Mouse (Mus musculus): ENCODE data around the gene Wfdc13.
A peak's percentile ranks its signal among the peaks of the same experiment; 100 is the strongest.
"Not testable (repeated sequence)": the region's sequence is repeated elsewhere in the genome, so short reads cannot be mapped to it uniquely, and the experiment has no call there.

The Wfdc13 gene

DNA sequence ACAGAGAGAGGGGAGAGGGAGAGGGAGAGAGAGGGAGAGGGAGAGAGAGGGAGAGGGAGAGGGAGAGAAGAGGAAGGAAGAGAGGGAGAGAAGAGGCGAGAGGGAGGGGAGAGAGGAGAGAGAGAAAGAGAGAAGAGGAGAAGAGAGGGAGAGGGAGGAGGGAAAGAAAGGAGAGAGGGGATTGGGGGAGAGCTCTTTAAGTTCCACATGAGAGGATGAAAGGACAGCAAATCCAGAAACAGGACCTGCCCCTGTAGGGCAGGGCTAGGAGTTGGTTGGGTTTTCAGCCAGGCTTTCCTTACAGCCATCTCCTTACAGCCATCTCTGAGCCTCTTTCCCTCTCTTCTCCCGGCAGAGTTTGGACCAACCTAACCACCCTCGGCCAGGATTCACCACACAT lies at the start of gene Wfdc13:
Gene Wfdc13 (plus strand): TSS at position 301 of the 400 bp plus-strand sequence.
- DNase-seq = no peak

DNA sequence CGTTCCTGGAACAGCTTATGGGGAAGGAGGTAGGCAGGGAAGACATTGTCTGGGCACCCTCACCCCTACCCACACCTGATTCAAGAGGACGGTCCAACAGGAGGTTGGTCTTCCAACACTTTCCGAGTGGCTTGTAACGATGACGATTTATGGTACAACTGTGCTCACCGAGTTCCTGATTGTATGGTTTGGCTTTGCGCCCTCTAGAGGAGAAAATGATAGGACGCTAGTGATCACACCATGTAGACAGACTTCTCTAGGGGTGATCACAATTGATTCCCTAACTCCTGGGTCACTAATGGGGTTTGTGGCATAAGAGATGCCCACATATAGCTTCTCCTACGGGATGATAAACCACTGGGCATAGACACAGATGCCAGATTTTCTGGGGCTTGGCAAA lies 49.6 kb upstream of the Wfdc13 start:
- DNase-seq = no peak

DNA sequence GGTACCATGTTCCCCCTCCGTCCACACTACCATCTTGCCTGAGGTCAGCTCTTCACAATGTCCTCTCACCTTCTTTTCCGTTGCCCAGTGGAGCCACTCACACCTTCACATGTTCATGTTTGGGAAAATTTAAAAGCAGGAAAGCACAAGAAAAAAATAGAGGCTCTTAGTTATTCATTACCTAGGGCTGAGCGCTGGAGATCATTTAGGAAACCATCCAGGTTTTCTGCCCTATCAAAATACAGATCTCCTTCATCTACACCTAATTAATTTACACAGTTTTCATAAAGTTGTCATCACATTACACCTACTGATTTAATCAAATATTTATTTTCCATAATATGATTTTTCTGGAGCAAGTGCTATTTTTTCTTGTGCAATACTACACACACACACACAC lies 46.2 kb upstream of the Wfdc13 start, which contains the start of gene Wfdc16:
Gene Wfdc16 (minus strand): TSS at position 101 of the 400 bp plus-strand sequence.
- DNase-seq = no peak

DNA sequence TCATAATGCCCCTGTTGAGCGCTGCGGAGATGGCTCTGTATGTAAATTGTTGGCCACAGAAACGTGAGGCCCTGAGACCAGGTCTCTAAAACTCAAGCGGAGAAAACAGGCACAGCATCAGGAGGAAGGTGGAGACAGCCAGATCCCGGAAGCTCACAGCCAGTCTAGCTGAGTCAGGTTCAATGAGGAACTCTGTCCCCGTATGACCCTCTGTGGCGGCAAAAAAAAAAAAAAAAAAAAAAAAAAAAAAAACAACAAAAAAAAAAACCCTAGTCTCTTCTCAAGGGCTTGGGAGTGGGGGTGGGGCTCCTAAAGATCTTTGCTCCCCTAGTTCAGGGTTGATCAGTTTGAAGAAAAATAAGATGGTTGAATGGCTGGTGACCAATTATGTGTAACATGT lies 43.8 kb upstream of the Wfdc13 start:
- DNase-seq = no peak

DNA sequence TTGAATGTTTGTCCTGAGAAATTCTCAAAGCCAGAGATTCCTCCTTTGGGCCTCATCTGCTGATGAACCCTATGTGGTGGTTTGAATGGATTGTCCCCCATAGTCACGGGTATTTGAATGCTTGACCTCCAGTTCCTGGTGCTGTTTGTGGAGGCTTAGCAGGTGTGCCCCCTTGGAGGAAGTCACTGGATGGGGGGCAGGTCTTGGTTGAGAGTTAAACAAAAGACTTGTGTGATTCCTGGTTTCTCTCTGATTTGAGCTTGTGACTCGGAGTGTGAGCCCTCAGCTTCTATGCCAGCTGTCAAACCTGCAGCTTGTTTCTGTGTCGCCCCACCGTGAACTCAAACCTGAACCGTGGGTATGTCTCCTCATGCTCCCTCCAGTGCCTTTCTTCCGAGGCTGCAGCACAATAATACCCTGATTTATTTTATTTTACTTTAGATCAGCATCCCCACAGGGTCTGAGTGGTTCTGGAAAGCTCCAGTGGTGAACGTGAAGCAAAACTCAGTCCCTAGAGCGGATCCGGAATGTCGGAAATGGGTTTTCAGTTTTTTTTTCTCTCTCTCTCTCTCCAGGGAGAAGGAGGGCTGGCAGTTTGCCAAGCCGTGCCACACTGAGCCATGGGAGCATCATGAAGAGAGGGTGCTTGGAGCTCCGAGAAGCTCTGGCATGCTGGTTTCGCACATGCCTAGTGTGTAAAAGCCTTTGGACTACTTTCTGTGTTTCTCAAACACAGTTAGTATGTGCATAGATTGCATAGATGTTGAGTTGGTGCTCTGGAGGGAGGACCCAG lies 42.8 kb upstream of the Wfdc13 start:
- DNase-seq = peak; percentile 55

DNA sequence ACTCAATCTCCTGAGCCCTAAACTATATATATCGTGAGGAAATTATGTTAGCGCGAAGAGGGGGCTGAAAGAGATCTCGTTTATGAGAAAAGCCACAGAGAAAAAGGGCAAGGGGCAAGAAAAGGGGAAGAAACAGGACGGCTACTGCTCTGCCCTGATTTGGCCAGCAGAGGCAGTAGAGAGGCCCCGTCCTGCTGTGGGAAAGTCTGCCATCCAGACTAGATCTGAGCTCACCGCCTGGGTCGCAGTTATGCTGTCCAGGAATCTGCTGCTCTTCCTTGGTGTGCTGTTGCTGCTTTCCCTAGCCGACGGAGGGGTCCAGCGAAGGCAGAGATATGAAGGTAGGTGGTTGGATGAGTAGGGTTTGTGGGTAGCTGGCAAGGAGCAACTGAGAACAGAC lies 29.0 kb upstream of the Wfdc13 start, which contains the start of gene Wfdc10:
Gene Wfdc10 (plus strand): TSS at position 189 of the 400 bp plus-strand sequence.
- DNase-seq = peak; percentile 51

DNA sequence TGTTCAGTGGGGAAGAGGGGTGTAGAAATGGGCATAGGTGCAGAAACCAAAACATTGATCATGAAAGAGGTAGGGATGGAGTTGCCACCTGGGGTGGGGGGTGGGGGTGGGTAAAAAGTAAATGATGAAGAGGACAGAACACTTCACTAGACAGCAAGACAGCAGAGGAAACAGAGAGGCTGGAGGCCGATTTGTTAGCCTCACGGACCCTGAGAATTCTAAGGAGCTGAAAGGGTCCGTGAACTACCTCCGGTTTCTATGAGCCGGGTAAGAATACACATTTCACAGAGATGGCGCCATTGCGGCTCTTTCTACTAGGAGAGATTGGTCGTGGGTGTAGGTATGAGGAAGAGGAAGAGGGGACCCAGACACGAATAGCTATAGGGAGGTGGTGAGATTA lies 28.4 kb upstream of the Wfdc13 start, which contains the start of gene Wfdc9:
Gene Wfdc9 (minus strand): TSS at position 101 of the 400 bp plus-strand sequence.
- no peak for DNase-seq

DNA sequence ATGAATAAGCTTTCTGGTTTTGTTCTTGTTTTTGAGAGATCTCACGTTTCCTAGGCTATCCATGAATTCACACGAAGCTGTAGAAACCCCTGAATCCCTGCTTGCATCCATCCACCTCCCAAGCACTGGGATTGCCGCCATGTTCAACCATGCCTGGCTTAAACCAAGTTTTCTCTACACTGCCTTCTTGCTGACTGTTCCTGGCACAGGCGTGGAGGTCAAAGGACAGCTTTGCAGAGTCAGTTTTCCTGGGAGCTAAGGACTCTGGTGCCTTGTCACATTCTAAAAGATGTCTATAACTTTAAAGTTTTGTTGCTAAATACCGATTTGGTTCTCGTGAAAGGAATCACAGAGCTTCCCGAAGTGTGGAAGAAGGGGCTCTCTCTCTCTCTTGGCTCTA lies 20.1 kb upstream of the Wfdc13 start:
- no peak for DNase-seq

DNA sequence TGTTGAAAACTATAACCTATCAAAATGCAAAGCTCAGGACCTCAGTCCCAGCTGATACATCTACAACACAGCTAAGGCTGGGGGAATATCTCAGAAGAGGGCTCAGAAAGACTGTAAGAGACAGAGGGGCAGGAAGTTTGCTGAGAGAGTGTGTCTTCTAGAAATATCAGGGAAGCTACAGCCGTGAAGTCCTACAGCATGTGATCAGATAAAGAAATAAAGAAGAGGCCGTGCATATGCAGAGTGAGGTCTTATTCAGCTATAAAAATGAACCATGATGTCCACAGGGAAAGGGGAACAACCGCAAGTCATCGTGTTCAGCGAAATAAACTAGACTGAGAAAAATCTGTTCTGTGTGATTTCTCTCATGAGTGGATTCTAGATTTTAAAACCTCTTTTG lies 14.6 kb upstream of the Wfdc13 start:
- DNase-seq = no peak

DNA sequence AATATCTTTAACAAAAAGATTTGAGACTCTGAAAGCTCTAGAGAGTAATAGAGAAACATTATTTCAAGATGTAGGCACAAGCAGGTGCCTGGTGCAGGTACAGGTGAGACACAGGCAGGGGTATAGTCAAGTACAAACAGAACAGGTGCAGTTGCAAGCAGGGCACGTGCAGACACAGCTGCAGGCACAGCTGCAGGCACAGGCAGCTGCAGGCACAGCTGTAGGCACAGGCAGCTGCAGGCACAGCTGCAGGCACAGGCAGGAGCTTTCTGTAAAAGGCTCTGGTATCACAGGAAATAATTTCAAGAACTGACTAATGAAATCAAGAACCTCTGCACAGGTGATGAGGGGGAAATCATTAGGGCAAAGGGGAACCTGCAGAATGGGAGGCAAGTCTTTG lies 14.0 kb upstream of the Wfdc13 start:
- DNase-seq = no peak

DNA sequence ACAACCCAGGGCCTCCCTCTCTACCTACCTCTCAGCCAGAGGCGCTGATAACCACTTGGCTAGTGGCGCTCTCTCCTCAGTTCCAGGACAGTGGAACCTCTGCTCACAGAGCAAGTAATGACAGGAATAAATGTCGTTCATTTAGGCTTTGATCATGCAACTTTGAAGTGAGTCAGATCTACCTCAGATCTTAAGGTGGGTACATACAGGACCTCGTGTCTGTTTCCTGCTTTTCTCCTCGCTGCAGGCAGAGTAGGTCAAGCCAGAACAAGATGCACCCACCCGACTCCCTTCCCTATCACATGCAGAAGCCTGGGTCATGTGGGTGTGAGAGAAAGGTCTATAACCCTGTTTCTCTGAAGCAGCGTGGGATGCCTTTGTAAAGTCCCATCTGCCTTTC lies 10.9 kb upstream of the Wfdc13 start, which contains the start of gene Wfdc11:
Gene Wfdc11 (minus strand): TSS at position 101 of the 400 bp plus-strand sequence.
- no peak for DNase-seq

DNA sequence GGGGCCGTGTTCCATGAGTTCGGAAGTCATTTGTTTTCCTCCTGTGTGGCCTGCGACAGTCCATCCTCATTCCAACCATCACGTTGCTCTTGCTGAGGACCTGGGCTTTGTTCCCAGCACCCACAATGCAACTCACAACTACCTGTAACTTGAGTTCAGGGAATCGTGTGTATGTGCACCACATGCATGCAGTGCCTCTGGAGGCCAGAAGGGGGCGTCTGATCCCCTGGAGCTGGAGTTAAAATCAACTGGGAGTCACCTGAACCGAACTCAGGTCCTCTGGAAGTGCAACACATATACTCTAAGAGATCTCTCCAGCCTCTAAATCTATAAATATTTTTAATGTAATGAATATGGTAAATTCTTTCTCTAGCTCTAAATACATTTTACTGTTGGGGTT lies 8.8 kb upstream of the Wfdc13 start:
- DNase-seq = no peak

DNA sequence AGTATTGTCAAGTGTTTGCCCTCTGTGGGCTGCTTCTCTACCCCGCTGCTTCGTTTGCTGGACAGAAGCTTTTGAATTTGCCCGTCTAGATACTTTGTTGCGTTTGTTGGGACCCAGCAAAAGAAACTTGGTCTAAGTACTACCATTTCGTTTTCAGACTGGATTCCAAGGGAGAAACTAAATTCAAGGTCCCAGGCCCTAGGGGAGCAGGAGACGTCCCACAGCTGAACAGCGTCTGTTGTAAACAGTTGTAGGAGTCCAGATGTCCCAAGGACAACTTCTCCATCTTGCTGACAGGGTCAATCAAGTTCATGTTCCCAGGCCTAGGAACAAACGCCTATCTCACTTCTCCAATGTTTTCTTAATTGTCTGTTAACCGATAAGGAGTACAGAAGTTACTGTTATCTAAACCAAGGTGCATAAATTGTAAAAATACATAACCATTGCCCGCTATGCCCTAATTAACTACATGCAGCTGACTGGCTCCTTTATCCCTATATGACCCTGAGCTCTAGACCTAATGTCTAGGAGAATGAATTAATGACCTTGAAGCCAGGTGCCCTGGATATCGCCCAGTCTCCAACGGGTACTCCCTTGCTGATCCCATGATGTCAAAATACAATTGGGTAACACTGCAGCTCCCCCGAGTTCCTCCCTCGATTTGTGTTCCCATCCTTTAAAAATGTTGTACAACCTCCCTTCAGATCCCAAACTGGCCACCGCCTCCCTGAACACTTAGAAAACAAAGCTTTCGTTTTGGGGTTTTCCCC lies 7.8 kb upstream of the Wfdc13 start:
- DNase-seq = no peak

DNA sequence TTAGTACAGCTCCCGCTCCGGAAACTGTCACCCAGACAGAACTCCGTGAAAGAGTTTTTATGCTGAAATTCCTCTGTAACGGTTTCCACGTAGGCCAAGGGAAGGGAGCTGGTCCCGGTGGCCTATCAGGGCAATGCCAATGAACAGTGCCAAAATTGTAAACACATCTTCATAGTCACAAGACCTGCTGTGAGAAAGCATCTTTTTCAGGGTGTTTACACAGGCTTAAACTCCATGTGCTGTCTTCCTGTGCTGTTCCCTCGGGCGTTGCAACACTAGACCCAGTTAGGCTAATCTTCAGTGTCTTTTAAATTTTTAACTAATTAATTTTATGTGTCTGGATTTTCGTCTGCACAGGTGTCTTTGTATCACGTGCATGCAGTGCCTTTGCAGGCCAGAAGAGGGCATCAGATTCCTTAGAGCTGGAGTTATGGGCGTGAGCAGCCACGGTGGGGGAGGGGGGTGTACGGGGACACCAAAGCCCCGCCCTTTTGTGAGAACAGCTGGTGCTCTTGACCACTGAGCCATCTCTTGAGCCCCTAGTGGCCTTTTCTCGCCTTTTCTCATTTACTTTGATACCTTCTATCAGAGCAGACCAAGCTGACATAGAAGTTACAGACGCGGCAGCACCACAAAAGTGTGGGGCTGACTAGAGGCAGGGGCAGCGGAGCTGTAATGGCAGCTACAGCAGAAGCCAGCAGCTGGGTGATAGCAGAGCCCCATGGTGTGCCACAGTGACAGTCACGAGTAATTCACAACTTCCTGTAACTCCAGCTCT lies 5.9 kb upstream of the Wfdc13 start:
- DNase-seq = peak; percentile 66

DNA sequence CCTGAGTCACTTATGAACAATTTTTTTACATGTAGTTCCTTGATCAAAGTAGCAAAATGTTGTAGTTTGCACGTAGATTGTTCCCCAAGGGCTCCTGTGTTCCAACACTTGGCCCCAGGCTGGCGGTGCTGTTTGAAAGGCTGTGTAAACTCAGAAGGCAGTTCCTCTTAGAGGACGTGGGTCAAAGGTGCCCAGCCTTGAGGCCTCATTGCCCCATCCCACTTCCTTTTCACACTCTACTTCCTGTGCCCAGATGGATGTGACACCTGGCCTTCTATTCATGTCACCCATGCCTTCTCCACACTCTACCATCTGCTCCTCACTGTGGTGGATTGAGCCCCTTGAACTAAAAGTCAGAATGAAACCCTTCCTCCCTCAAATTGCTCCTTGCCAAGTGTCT lies 5.0 kb upstream of the Wfdc13 start:
- DNase-seq = no peak

DNA sequence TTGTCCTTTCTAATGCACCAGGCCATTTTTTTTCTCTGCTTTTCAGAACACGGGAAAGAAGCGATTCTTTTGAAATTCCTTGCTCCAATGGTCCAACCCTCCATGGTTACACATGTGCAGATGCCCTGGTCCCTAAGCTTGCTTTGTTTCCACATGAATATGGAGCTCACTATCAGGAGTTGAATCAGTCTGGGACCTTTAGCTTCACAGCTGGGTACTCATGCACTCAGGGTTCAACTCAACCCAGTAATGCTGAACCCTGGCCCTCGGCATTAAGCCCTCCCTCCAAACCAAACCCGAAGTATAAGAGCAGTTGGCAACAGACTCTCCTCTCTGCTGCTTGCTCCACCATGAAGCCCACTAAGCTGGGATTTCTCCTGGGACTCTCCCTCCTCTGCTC lies 13.3 kb downstream of the Wfdc13 start, which contains the start of gene Spint4:
Gene Spint4 (plus strand): TSS at position 301 of the 400 bp plus-strand sequence.
- DNase-seq = no peak

DNA sequence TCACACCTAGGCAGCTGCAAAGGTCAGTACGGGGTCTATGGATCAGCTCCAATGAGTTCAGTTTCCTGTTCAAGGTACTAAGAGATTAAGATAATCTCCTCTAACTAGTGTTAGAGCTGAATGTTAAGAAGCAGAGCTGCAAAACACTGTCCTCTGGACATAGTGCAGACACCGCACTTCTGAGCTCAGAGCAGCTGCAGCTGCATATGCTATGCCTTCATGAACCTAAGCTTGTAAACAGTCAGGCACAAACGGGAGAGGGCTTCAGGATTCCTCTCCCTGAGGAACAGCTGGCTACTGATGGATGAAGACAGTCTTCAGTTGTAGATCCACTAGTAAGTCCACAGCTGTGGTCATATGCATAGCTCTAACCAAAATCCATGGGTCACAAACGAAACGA lies 16.1 kb downstream of the Wfdc13 start:
- DNase-seq = no peak

DNA sequence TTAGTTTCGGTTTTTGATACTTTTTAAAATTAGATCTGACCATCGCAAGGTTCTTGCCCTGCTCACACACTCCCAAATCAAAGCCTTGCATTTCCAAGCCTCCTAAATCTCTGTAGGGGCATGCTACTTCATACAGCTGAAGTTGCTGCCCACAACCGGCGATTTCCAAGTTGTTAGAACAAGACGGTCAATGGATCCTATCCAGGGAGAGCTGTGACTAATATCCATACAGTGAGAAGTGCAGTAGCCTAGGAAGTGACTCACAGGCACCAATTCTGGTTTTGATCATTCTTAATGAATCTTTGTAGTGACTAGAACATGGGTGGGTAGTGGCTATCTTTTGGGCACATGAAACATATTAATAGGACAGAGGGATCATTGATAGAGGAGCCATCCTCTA lies 16.9 kb downstream of the Wfdc13 start:
- DNase-seq = no peak

DNA sequence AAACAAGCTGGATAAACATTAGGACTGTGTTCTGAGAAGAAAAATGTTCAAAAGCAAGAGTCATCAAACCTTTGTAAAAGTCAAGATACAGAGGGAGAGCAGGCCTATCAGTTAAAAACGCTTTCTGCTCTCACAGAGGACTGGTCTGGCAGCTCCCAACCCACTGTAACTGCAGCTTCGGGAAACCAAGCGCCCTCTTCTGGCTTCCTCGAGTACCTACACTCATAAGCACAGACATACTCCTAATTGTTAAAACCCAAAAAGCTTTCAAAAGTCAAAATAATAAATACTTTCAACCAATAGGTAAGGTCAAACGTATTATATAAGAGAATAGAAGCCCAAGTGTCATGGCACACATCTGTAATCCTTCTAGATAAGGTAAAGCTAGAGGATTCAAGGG lies 19.3 kb downstream of the Wfdc13 start:
- DNase-seq = no peak

DNA sequence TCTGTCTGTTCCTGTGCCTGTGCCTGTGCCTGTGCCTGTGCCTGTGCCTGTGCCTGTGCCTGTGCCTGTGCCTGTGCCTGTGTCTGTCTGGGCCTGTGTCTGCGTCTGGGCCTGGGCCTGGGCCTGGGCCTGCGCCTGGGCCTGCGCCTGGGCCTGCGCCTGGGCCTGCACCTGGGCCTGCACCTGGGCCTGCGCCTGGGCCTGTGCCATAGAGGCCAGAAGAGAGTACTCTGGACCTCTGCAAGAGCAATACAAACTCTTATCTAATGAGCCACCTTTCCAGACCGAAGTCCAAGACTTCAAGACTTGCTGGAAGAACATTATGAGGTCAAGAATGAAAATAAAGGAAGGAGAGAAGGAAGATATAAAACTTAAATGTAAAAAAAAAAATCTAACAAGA lies 20.4 kb downstream of the Wfdc13 start:
- DNase-seq = no peak

DNA sequence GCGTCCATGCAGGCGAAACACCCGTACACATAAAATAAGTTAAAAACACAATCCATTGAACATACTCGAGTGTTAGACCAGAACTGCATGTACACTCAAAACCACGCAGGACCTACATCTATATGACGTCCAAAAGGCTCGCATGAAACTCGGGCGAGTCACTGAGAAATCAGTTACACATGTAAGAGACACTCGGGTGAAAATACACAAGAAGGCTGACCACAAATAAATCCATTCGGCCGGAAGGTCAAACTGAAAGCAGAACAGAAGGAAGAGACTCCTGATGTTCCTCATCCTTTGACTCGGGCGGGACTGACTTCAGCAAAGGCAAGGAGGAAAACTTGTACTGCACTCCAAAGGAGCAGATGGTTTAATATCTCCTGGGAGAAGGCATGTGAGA lies 21.1 kb downstream of the Wfdc13 start:
- no peak for DNase-seq

DNA sequence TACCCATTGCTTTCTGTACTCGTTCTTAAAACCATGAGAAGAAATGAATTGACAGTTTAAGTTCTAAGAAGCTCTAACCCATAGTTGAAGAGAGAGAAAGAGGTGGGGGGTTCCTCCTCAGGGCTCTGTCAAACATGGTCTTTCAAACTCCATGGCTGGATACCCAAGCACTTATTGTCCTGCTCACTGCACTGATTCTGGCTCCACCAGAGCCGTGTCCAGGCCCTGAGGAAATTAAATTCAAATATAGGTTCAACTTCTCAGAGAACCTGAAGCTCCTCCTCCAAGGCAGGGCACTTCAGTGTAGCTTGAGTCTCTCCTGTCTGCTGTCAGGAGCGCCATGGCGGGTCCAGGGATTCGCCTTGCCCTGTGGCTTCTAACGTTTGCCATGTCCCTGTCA lies 30.1 kb downstream of the Wfdc13 start, which contains the start of gene Spint5:
Gene Spint5 (plus strand): TSS at position 301 of the 400 bp plus-strand sequence.
- no peak for DNase-seq

DNA sequence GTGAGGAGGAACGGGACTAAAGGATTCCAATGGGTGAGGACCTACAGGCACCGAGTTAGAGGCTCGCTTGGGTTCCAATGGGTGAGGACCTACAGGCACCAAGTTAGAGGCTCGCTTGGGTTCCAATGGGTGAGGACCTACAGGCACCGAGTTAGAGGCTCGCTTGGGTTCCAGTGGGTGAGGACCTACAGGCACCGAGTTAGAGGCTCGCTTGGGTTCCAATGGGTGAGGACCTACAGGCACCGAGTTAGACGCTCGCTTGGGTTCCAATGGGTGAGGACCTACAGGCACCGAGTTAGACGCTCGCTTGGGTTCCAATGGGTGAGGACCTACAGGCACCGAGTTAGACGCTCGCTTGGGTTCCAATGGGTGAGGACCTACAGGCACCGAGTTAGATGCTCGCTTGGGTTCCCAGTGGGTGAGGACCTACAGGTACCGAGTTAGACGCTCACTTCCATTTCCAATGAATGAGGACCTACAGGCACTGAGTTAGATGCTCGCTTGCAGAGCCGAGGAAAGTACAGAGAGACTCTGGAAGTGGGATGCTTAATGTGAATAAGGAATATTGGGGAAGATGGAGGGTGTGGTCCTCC lies 31.4 kb downstream of the Wfdc13 start:
- not testable (repeated sequence) for DNase-seq
